Mouse (Mus musculus): ENCODE results near the gene Tspyl4.

DNA sequence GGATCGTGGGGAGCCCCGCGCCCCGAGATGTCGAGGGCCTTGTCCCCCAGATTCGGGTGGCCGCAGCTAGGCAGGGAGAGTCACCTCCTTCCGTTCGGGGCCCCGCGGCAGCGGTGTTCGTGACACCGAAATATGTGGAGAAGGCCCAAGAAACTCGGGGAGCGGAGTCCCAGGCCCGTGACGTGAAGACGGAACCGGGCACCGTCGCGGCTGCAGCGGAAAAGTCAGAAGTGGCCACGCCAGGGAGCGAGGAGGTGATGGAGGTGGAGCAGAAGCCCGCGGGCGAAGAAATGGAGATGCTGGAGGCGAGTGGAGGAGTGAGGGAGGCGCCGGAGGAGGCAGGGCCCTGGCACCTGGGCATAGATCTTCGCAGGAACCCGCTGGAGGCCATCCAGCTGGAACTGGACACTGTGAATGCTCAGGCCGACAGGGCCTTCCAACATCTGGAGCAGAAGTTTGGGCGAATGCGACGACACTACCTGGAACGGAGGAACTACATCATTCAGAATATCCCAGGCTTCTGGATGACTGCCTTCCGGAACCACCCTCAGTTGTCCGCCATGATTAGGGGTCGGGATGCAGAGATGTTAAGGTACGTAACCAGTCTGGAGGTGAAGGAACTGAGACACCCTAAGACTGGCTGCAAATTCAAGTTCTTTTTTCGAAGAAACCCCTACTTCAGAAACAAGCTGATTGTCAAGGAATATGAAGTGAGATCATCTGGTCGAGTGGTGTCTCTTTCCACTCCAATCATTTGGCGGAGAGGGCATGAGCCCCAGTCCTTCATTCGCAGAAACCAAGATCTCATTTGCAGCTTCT lies 14.6 kb upstream of the Tspyl4 start:
- TF ChIP-seq POLR2A (IDR thresholded peaks at IDR 0.05; ENCODE audit: borderline replicate concordance, control insufficient read depth, low read depth, low read length) (no peak), CTCF (IDR thresholded peaks at IDR 0.05; ENCODE audit: control insufficient read depth, insufficient read depth, low read length) (no peak)

Measured in bone marrow, adult 2 months (tissue).